Mouse (Mus musculus) spleen, postnatal 36 days (tissue): ENCODE data around the gene Sipa1l1.
"Not testable (repeated sequence)": the region's sequence is repeated elsewhere in the genome, so short reads cannot be mapped to it uniquely, and the experiment has no call there.

Source experiments
- DNase-seq, 2 experiments: peaks; one replicate each; pipeline ENCODE4 v3.0.0; 2022; ENCODE audit warnings: low spot score in 2 of 2, mixed read lengths in 1 of 2

Sipa1l1 gene

DNA sequence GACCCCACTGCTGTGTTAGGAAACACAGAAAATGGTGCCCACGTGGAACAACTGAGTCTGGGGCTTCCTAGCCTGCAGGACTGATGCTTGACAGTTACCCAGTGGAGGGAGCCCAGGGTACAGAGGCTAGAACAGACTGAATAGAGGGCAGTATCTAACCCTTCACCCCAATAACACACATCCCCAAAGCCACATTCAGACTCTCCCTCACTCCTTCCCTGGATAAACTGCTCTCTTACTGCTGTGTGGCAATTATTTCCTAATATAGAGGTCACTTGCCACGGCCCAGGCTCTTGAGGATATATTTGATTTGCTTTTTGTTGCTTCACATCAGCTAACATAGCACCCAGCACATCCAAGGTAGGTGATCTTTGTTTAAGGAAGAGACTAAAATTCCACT lies 307.5 kb downstream of the Sipa1l1 start:
- DNase-seq, result no peak

DNA sequence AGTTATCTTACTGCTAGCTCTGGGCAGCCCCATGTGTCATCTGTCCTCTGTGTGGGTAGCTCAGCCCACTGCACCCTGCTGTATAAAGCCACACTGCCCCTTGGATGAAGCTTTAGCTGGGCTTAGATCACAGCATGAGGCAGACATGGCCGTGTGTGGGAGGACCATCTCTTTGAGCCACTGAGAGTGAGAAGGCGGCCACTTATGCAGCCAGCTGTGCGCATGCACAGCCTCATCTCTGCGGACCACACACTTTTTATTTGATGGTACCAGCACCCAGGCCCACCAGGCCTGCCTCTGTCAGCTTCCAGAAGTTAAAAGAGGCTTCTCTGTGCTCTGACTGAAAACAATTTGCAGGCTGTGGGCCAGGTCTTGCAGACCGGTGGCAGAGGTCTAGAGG lies 308.7 kb downstream of the Sipa1l1 start:
- DNase-seq, result no peak

DNA sequence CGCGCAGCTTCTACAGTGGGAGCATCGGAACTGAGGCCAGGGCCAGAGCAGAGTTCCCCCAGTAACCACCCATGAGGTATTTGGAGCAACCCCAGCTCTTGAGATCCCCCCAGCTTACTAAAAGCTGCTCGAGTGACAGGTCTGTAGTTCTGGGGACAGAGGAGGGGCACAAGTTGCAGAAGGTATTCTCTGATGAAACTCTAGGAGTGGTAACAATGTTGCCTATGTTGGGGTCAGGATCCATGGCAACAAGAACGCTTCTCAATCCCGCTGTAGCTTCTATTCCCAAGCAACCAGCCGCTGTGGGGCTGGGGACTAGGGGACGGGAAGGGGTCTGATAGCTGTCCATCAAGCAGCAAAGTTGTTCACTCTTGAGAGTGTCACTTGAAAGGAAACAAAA lies 309.1 kb downstream of the Sipa1l1 start:
- DNase-seq, result no peak

- DNase-seq, result no peak
These were observed 310.3 kb downstream of the Sipa1l1 start for GRCm38 (mm10) chr12:82479393-82479792.

- DNase-seq, result not testable (repeated sequence)
These were observed 311.3 kb downstream of the Sipa1l1 start for GRCm38 (mm10) chr12:82480425-82480824.

- no peak for DNase-seq
These were observed 316.3 kb downstream of the Sipa1l1 start for GRCm38 (mm10) chr12:82485466-82485865.

GRCm38 (mm10) chr12:82486829-82487560 lies 317.9 kb downstream of the Sipa1l1 start:
- no peak for DNase-seq

GRCm38 (mm10) chr12:82489093-82489492 lies 320.0 kb downstream of the Sipa1l1 start:
- DNase-seq, result peak in 1 of 2 experiments; percentile 19

DNA sequence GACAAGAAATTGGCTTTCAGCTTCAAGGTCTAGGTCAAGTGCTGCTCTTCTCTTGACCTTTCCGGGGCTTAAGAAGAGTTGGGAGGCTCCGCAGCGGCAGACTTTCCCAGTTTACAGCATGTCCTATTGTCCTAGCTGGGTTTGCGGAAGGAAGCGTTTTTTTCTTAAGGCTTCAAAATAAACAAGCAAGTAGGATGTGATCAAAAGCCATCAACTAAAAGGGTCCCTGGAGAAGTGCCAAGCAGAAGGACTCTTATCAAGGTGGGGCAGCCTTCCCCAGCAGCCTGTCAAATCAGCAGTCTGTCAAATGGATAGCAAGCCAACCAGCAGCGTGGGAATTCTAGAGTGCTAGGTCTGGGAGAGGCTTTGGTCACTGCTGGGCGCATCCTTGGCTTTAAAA lies 320.5 kb downstream of the Sipa1l1 start:
- no peak for DNase-seq

DNA sequence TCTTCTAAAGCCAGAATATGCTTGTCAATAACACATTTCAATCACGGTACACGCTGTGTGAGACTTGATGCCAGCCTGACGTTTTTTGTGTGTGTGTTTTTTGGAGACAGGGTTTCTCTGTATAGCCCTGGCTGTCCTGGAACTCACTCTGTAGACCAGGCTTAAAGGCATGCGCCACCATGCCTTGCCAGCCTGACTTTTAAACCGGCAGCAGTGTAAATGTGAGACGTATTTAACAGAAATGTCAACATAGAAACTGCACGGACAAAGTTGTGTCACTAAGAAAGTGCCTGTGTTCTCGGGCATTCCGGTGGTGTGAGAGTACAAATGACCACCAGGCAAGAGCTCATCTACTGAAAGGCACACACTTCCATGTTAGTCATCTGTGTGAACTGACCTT lies 323.3 kb downstream of the Sipa1l1 start:
- no peak for DNase-seq

- DNase-seq, result not testable (repeated sequence)
These were observed 324.1 kb downstream of the Sipa1l1 start for GRCm38 (mm10) chr12:82493260-82493659.

- no peak for DNase-seq
These were observed 326.8 kb downstream of the Sipa1l1 start for GRCm38 (mm10) chr12:82495936-82496335.

GRCm38 (mm10) chr12:82497866-82498631 lies 328.9 kb downstream of the Sipa1l1 start:
- DNase-seq, result no peak

- no peak for DNase-seq
These were observed 329.6 kb downstream of the Sipa1l1 start for GRCm38 (mm10) chr12:82498701-82499100.

- no peak for DNase-seq
These were observed 330.6 kb downstream of the Sipa1l1 start for GRCm38 (mm10) chr12:82499731-82500130.
